Mouse (Mus musculus) left cerebral cortex, adult 8-10 months (tissue): Measurements from ENCODE around the gene Ubl3. TPM values are rescaled to one million over a fixed set of nuclear protein-coding genes. Genes with fewer than 3 reads are reported as not detected.

Experiments used
- DNase-seq, 2 experiments: peaks; one replicate each; pipeline ENCODE4 v3.0.0; 2022; ENCODE audit warnings: low spot score in 2 of 2
- total RNA-seq, 4 experiments: library from RNA; stranded (reverse); gene quantifications; 2 replicates each; pipeline ENCODE4 v1.2.4; 2022

The Ubl3 gene
- total RNA-seq, 4 experiments from 2014 or later: 216 to 240 (median 236) TPM

DNA sequence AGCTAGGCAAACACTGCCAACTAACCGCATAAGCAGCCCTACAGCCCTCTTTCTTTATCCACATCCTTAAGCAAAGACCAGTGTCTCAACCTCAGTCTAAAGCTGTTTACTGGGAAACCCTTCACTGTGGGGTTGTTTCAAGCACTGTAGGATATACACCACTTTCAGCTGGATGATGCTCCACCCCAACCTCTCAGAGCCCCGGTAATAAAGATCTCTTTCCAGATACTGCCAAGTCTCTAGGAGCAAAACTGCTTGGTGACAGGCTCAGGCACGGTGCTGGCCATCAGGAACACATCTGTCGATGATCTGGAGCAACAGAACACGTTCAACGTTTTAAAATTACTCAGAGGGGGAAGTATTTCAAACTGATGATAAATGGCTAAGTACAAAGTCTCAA lies 25.0 kb downstream of the Ubl3 start:
- DNase-seq: no peak

- no peak for DNase-seq
Observed at GRCm38 (mm10) chr5:148526631-148527030, 26.0 kb downstream of the Ubl3 start.

GRCm38 (mm10) chr5:148523202-148523971 lies 29.2 kb downstream of the Ubl3 start:
- no peak for DNase-seq

- DNase-seq: no peak
Observed at GRCm38 (mm10) chr5:148522378-148522777, 30.2 kb downstream of the Ubl3 start.

GRCm38 (mm10) chr5:148517445-148517844 lies 35.1 kb downstream of the Ubl3 start:
- DNase-seq: no peak

- no peak for DNase-seq
Observed at GRCm38 (mm10) chr5:148512042-148512640, 40.4 kb downstream of the Ubl3 start.

DNA sequence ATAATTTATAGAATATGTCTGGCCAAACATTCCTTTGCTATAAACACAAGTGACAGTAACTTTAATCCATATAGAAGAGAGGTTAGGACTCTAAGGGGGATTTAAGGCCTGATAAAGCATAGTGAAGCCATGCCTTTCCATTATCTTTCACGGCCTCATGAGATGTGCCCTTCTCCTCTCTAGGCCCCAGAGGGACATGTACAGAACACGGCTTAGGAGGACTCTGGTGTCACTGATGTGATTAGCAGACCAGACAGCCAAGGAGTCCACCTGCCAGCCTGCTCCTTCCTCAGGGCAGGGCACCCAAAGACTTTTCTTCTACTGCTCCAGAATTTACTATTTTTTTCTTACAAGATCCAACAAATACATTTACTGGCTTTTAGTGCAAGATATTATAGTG lies 42.3 kb downstream of the Ubl3 start:
- no peak for DNase-seq

DNA sequence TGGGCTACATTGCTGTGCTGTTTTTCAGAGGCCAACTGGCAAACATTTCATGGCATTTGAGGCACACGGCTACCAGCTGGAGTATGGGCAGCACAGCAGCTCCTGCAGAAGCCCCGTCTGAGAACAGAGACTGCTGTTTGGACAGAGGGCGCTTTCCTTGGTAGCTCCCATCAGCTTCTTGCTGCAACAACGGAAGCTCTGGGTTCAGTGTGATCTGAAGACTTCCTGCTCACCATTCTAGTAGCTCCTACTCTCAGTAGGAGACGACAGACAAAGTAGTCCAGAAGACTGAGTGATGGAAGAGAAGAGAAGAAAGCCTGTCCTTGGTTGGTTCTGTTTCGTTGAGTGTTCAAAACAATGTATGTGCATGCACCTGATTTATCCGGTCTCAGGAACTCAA lies 42.9 kb downstream of the Ubl3 start:
- DNase-seq: no peak

GRCm38 (mm10) chr5:148508901-148509604 lies 43.5 kb downstream of the Ubl3 start:
- peak in 1 of 2 experiments; percentile 45 for DNase-seq

DNA sequence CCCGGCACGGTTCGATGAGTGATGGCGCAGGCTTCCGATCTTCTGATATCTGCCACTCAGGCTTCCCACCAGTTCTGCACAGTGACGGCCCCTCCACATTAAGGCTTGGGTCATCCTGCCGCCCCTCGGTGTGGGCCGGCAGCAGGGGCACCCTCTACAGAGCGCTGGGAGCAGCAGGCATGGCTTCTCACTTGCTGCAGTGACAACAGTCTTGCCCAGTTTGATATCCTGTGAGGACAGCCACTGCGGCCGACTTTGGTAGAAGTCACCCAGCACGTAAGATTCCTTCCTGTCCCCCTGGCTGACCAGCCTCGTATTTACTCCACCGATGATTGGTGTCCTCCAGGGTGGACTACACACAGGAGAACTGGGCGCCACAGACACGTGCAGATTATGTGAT lies 47.2 kb downstream of the Ubl3 start:
- DNase-seq: no peak

DNA sequence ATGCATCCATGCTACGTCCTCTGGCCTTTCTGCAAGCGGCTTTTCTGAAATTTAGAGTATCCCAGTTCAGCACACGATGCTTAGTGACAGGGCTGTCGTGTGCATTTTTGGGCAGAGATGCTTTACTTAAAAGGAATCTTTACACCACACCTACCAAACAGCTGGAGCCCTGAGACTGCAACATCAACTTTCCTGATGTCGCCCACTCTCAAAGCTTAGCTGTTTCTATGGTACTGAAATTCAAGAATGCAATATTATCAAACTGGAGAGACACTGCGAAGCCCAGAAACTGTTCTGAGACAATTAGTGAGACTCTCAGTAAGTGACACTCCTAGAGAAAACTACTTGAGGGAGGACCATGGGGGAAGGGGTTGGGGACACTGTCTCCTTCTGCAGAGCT lies 50.4 kb downstream of the Ubl3 start:
- DNase-seq: no peak

DNA sequence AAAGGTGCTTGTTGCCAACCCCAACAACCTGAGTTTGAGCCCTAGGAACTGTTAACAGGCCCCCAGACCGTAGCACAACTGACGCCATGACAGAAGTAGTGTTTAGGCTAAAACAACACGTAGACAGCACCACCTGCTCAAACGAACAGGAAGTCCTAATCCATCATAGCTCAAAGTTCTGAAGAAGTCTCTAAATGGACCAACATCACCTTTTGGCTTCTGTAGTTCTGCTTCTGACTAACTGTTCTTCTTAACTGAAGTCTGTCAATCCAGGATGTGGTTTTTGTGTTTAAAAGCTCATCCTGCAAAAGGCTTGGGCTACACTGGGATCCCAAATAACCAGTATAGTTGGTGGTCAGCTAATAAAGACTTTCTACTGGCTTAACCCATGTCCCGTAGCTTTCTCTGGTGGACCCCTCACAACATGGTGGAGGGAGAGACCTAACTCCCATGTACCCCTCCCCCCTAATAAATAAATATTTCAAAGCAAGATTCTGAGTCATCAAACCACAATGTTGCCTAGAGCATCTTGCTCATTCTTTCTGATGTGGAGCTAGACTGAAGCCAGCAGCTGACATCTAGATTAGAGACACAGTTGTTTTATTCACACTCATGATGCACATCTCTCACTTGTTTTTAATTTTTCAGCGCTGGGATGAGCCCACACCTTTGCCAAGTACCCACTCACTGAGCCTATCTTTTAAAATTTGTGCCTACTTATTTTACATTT lies 51.2 kb downstream of the Ubl3 start:
- no peak for DNase-seq

DNA sequence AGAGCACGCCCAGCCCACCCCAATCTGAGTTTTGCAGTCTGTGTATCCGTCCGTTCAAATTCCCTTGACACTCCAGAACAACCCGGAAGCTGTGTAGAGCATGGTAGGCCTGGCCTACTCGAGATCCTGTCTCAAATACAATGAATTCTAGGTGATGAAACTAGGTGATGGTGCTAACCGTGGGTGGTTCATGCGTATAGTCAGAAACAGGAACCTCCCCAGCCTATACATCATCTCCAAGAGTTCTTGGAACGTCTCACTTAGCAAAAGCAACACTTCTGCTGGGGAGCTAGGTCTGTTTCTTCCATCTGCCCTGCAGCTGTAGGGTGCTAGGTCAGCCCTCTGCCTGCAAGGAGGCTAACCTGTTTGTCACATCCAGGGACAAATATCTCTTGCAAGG lies 52.1 kb downstream of the Ubl3 start:
- no peak for DNase-seq

DNA sequence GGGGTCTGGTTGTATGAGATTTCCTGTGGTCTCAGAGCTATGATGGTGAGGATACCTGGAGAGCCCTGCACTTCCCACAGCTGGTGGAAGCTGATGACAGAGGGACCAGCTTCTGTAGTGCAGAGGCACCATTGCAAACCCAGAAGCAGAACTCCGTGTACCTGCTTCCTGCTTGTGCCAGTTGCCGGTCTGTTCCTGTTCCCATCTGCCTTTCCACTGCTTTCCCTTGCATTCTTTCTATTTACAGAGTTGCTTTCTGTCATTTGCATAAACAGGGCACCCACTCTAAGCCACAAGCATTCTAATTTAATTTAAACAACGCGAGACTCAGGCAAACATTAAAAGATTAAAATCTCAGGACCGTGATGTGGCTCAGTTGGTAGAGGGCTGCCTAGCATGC lies 53.0 kb downstream of the Ubl3 start:
- no peak for DNase-seq

GRCm38 (mm10) chr5:148495991-148496390 lies 56.6 kb downstream of the Ubl3 start:
- DNase-seq: no peak

DNA sequence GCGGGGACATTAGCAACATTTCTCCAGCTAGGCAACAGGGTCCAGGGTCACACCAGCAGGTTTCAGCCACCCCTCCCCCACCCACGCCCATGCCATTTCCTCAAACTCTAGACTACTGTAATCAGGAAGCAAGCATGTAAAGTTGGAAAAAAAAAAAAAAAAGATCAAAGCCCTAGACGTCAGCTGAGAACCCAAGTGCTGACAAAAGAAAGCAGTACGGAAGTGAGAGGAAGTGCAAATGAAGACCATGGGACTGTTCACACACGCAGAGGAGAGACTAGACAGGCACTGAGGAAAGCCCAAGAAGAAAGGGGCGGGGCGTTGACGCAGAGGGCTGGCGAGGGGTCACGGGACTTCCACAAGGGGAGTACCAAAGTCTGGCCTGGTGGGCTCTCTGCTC lies 57.4 kb downstream of the Ubl3 start:
- no peak for DNase-seq

- DNase-seq: no peak
Observed at GRCm38 (mm10) chr5:148494249-148494648, 58.3 kb downstream of the Ubl3 start.

DNA sequence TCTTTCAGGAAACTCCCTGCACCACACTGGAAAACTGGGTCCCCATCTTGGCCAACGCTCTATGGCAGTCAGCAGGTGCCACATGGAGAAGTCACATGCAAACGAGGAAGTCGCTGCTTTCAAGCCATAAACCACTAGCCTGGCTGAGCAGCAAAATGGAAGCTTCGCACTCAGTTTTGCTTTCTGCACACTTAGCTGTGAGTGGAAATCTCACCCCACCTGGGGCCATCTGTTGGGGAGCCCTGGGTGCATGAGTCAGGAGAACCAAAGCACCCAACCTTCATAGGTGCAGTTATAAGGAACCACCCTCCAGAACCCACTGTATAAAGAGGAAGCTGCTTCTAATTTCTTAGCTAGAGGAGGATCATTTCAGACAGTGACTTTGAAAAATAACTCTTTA lies 59.6 kb downstream of the Ubl3 start:
- no peak for DNase-seq

- DNase-seq: no peak
Observed at GRCm38 (mm10) chr5:148490391-148490790, 62.2 kb downstream of the Ubl3 start.

DNA sequence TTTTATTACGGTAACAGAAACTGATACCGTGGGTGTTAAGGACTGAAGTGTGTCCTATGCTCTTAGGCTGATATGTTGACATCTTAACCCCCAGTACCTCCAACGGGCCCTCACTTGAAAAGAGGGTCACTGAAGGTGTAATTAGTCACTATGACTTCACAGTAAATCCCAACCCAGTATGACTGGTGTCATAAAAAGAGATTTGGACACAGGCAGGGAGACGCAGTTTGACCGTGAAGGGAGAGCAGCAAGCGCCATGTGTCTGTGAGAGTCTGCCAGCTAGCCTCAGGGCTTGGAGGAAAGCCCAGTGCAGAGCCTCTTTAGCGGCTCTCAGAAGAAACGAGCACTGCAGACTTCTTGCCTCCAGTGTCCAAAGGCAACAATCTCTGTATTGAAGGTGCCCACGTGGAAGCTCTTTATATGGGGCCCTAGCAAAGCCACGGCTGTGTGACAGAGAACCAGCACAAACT lies 62.8 kb downstream of the Ubl3 start:
- no peak for DNase-seq

GRCm38 (mm10) chr5:148488891-148489723 lies 63.5 kb downstream of the Ubl3 start:
- no peak for DNase-seq
